Mouse (Mus musculus) layer of hippocampus, adult 8-10 months (tissue): ENCODE data around the gene Mdm4. TPM values are rescaled to one million over a fixed set of nuclear protein-coding genes. Genes with fewer than 3 reads are reported as not detected.
A peak's percentile ranks its signal among the peaks of the same experiment; 100 is the strongest.
"Not testable (repeated sequence)": the region's sequence is repeated elsewhere in the genome, so short reads cannot be mapped to it uniquely, and the experiment has no call there.

Source experiments
- DNase-seq, 2 experiments: peaks; one replicate each; pipeline ENCODE4 v3.0.0; 2022; ENCODE audit warnings: low spot score in 2 of 2
- total RNA-seq, 4 experiments: library from RNA; stranded (reverse); gene quantifications; 2 replicates each; pipeline ENCODE4 v1.2.4; 2022

Mdm4 gene
- total RNA-seq, 4 experiments from 2014 or later, result 86.9 to 117 (median 95.4) TPM

- DNase-seq, result no peak
Observed at GRCm38 (mm10) chr1:133053034-133053433, 22.7 kb upstream of the Mdm4 start.

- DNase-seq, result no peak
Observed at GRCm38 (mm10) chr1:133051829-133052228, 21.5 kb upstream of the Mdm4 start.

- DNase-seq, result no peak
Observed at GRCm38 (mm10) chr1:133050001-133050431, 19.7 kb upstream of the Mdm4 start.

GRCm38 (mm10) chr1:133048690-133049089 is 18.3 kb upstream of the Mdm4 start:
- no peak for DNase-seq

- DNase-seq, result no peak
Observed at GRCm38 (mm10) chr1:133047575-133047974, 17.2 kb upstream of the Mdm4 start.

- no peak for DNase-seq
Observed at GRCm38 (mm10) chr1:133046441-133046931, 16.1 kb upstream of the Mdm4 start.

- peak; percentile 33 to 62 for DNase-seq
Observed at GRCm38 (mm10) chr1:133045861-133046440, 15.6 kb upstream of the Mdm4 start.

- DNase-seq, result no peak
Observed at GRCm38 (mm10) chr1:133045011-133045860, 14.9 kb upstream of the Mdm4 start, which contains the start of gene Pik3c2b. Gene Pik3c2b (plus strand): TSS chr1:133045667.

GRCm38 (mm10) chr1:133039505-133039949 is 9.2 kb upstream of the Mdm4 start:
- DNase-seq, result peak; percentile 30 to 64

- not testable (repeated sequence) for DNase-seq
Observed at GRCm38 (mm10) chr1:133034682-133035081, 4.3 kb upstream of the Mdm4 start.

- peak in 1 of 2 experiments; percentile 62 for DNase-seq
Observed at GRCm38 (mm10) chr1:133034091-133034460, 3.7 kb upstream of the Mdm4 start.

- peak; percentile 63 to 76 for DNase-seq
Observed at GRCm38 (mm10) chr1:133033316-133034090, 3.1 kb upstream of the Mdm4 start.

- DNase-seq, result no peak
Observed at GRCm38 (mm10) chr1:133032981-133033315, 2.6 kb upstream of the Mdm4 start.

GRCm38 (mm10) chr1:133029744-133030143 is 617 bp downstream of the Mdm4 start:
- no peak for DNase-seq

GRCm38 (mm10) chr1:133027980-133028379 is 2.4 kb downstream of the Mdm4 start:
- DNase-seq, result no peak

GRCm38 (mm10) chr1:133027126-133027525 is 3.2 kb downstream of the Mdm4 start:
- no peak for DNase-seq

- DNase-seq, result not testable (repeated sequence)
Observed at GRCm38 (mm10) chr1:133025796-133026190, 4.6 kb downstream of the Mdm4 start.

- peak; percentile 83 to 88 for DNase-seq
Observed at GRCm38 (mm10) chr1:133025051-133025795, 5.1 kb downstream of the Mdm4 start.

GRCm38 (mm10) chr1:133024426-133024825 is 5.9 kb downstream of the Mdm4 start:
- no peak for DNase-seq

- not testable (repeated sequence) for DNase-seq
Observed at GRCm38 (mm10) chr1:133023723-133024122, 6.6 kb downstream of the Mdm4 start.

- not testable (repeated sequence) for DNase-seq
Observed at GRCm38 (mm10) chr1:133021971-133022370, 8.4 kb downstream of the Mdm4 start.
